9 mouse cellular contexts compared by ENCODE assay signal in genomic region chr7:46833266-46833665, GRCm38 (mm10). TPM values are rescaled to one million over a fixed set of nuclear protein-coding genes. Genes with fewer than 3 reads are reported as not detected.
DNase-seq lines count a peak whose midpoint lies in the region; ATAC-seq lines count a peak whose summit lies in the region.
"Had no signal": no experiment of that assay in that cellular context is flagged by ENCODE, and none has a peak within 500 bp of the region (broad histone marks: within the 10 kb centered on the region; RNA-seq: fewer than 3 reads in every experiment).

No protein-coding gene starts in this region.

- peaks cover 41% of the 10 kb centered on the region for H3K4me1 ChIP-seq in heart, embryonic 12.5 days (replicated peaks)
- peaks cover 4% of the 10 kb centered on the region for H3K4me1 ChIP-seq in forebrain, embryonic 14.5 days (ENCODE audit: control insufficient read depth, insufficient read depth, low read length)
- H3K4me1 ChIP-seq in forebrain, embryonic 10.5 days, result peaks cover 23% of the 10 kb centered on the region

- H3K9ac ChIP-seq in heart, embryonic 12.5 days, result no peak overlapping the region
- H3K9ac ChIP-seq in forebrain, embryonic 14.5 days (ENCODE audit: low read length), result no peak overlapping the region

- no peak overlapping the region for H3K4me2 ChIP-seq in heart, embryonic 12.5 days
- H3K4me2 ChIP-seq in forebrain, embryonic 14.5 days (ENCODE audit: low read length), result no peak overlapping the region

- DNase-seq in ovary, adult 18-20 months (ENCODE audit: low spot score), result peak; percentile 37
- DNase-seq in ovary, postnatal 36 days (ENCODE audit: low spot score), result no peak
- DNase-seq in kidney, postnatal 4 days, result peak; percentile 68 to 83
- DNase-seq in natural killer cell, adult 2 months (ENCODE audit: low spot score in 2 of 2), result peak; percentile 36 to 47
- no peak for DNase-seq in forebrain, embryonic 14.5 days (ENCODE audit: low spot score)
- DNase-seq in forebrain, embryonic 10.5 days (ENCODE audit: extremely low spot score, low spot score), result no peak
- DNase-seq in cerebellum, adult 11 months, result no peak

- no peak overlapping the region; the same call in 1 of the 2 replicates for H3K27ac ChIP-seq in heart, embryonic 12.5 days (ENCODE audit: poor library complexity, severe bottlenecking)
- H3K27ac ChIP-seq in forebrain, embryonic 14.5 days (ENCODE audit: low read depth, low read length), result no peak overlapping the region
- H3K27ac ChIP-seq in forebrain, embryonic 10.5 days, result no peak overlapping the region

- H3K9me3 ChIP-seq in heart, embryonic 12.5 days (replicated peaks), result no peaks in the 10 kb centered on the region
- H3K9me3 ChIP-seq in forebrain, embryonic 14.5 days (replicated peaks; ENCODE audit: control insufficient read depth, low read length), result no peaks in the 10 kb centered on the region
- no peaks in the 10 kb centered on the region for H3K9me3 ChIP-seq in forebrain, embryonic 10.5 days

- no peaks in the 10 kb centered on the region for H3K27me3 ChIP-seq in heart, embryonic 12.5 days (replicated peaks)
- H3K27me3 ChIP-seq in forebrain, embryonic 14.5 days (replicated peaks; ENCODE audit: control insufficient read depth, insufficient read depth, low read length), result no peaks in the 10 kb centered on the region
- no peaks in the 10 kb centered on the region for H3K27me3 ChIP-seq in forebrain, embryonic 10.5 days (ENCODE audit: poor library complexity, severe bottlenecking)

- no peak overlapping the region for H3K4me3 ChIP-seq in heart, embryonic 12.5 days
- no peak overlapping the region for H3K4me3 ChIP-seq in forebrain, embryonic 14.5 days (ENCODE audit: low read depth, low read length)
- H3K4me3 ChIP-seq in forebrain, embryonic 10.5 days, result no peak overlapping the region

- ATAC-seq in heart, embryonic 12.5 days (ENCODE audit: insufficient number of reproducible peaks, low FRiP score), result peak; percentile 74
- ATAC-seq in forebrain, embryonic 14.5 days, result no peak

- 20% methylated on average over 6 of the region's 6 CpGs for WGBS in heart, embryonic 12.5 days
- 86% methylated on average over 6 of the region's 6 CpGs for WGBS in forebrain, embryonic 14.5 days
- WGBS in forebrain, embryonic 10.5 days, result 84% methylated on average over 6 of the region's 6 CpGs

- no peaks in the 10 kb centered on the region for H3K36me3 ChIP-seq in heart, embryonic 12.5 days
- H3K36me3 ChIP-seq in forebrain, embryonic 14.5 days (ENCODE audit: control insufficient read depth, insufficient read depth, low read length), result no peaks in the 10 kb centered on the region
- no peaks in the 10 kb centered on the region for H3K36me3 ChIP-seq in forebrain, embryonic 10.5 days (replicated peaks)

RNA-seq across cellular contexts. Expression of gene Ldha, which starts 8.0 kb away (rescaled TPM):
- 2,859 and 2,900 TPM in 2 replicates for polyA plus RNA-seq in heart, embryonic 12.5 days (2016; fragmentation: Nextera tagmentation; extraction: Ambion mirVana)
- 724 and 871 TPM in 2 replicates for polyA plus RNA-seq in forebrain, embryonic 14.5 days (2014; fragmentation: Nextera tagmentation; extraction: Ambion mirVana)
- polyA plus RNA-seq in forebrain, embryonic 10.5 days (2016; fragmentation: Nextera tagmentation; extraction: Ambion mirVana), result 3,398 and 3,630 TPM in 2 replicates

RNA-seq across cellular contexts. Expression of gene Ldhc, which starts 27.7 kb away (rescaled TPM):
- not detected in 2 replicates for polyA plus RNA-seq in heart, embryonic 12.5 days (2016; fragmentation: Nextera tagmentation; extraction: Ambion mirVana)
- polyA plus RNA-seq in forebrain, embryonic 14.5 days (2014; fragmentation: Nextera tagmentation; extraction: Ambion mirVana), result not detected in 2 replicates
- 0.17 TPM in 1 of 2 replicates, not detected in the other for polyA plus RNA-seq in forebrain, embryonic 10.5 days (2016; fragmentation: Nextera tagmentation; extraction: Ambion mirVana)
- polyA plus RNA-seq: neural tube, embryonic 11.5 days had no signal

RNA-seq across cellular contexts. Expression of gene Gtf2h1, which starts 37.4 kb away (rescaled TPM):
- 32.5 and 33.1 TPM in 2 replicates for polyA plus RNA-seq in heart, embryonic 12.5 days (2016; fragmentation: Nextera tagmentation; extraction: Ambion mirVana)
- polyA plus RNA-seq in forebrain, embryonic 14.5 days (2014; fragmentation: Nextera tagmentation; extraction: Ambion mirVana), result 53.1 and 56.7 TPM in 2 replicates
- polyA plus RNA-seq in forebrain, embryonic 10.5 days (2016; fragmentation: Nextera tagmentation; extraction: Ambion mirVana), result 51.2 and 54.1 TPM in 2 replicates

RNA-seq across cellular contexts. Expression of gene Hps5, which starts 37.4 kb away (rescaled TPM):
- 16.4 and 17.4 TPM in 2 replicates for polyA plus RNA-seq in heart, embryonic 12.5 days (2016; fragmentation: Nextera tagmentation; extraction: Ambion mirVana)
- 10.1 and 11.3 TPM in 2 replicates for polyA plus RNA-seq in forebrain, embryonic 14.5 days (2014; fragmentation: Nextera tagmentation; extraction: Ambion mirVana)
- 16.2 and 18.7 TPM in 2 replicates for polyA plus RNA-seq in forebrain, embryonic 10.5 days (2016; fragmentation: Nextera tagmentation; extraction: Ambion mirVana)

Comparison
In these comparisons a context has a peak if more than half of its experiments do, and no peak if none do; other contexts are left out.
1. DNase-seq: peak in ovary, adult 18-20 months (single experiment), kidney, postnatal 4 days (2 of 2) and natural killer cell, adult 2 months (2 of 2); none in ovary, postnatal 36 days (single experiment), forebrain, embryonic 14.5 days (single experiment), forebrain, embryonic 10.5 days (single experiment) and cerebellum, adult 11 months (single experiment).